Mouse (Mus musculus) forebrain, embryonic 13.5 days (tissue): ENCODE data around the gene 4930442H23Rik. TPM values are rescaled to one million over a fixed set of nuclear protein-coding genes. Genes with fewer than 3 reads are reported as not detected.
A peak's percentile ranks its signal among the peaks of the same experiment; 100 is the strongest.
"Not testable (repeated sequence)": the region's sequence is repeated elsewhere in the genome, so short reads cannot be mapped to it uniquely, and the experiment has no call there.

ENCODE experiments used
- ATAC-seq: fragments of 200-750 bp; cut with Nextera tagmentation; 2 replicates; pipeline ENCODE4 v1.8.0; 2017
- H3K27ac ChIP-seq: fragments of 300-500 bp; sonication (generic); 2 replicates; pipeline ENCODE4 v1.5.1; 2015; ENCODE audit warnings: inconsistent platforms, mild to moderate bottlenecking, moderate library complexity
- H3K27me3 ChIP-seq: fragments of 300-500 bp; sonication (generic); 2 replicates; pipeline ENCODE4 v1.6.1; 2015; ENCODE audit warnings: mild to moderate bottlenecking, inconsistent platforms
- H3K36me3 ChIP-seq: fragments of 300-500 bp; sonication (generic); 2 replicates; pipeline ENCODE4 v1.6.1; 2015; ENCODE audit warnings: mild to moderate bottlenecking, inconsistent platforms; ENCODE audit not compliant: poor library complexity, severe bottlenecking
- H3K4me1 ChIP-seq: fragments of 300-500 bp; sonication (generic); 2 replicates; pipeline ENCODE4 v1.6.1; 2015; ENCODE audit warnings: inconsistent platforms
- H3K4me2 ChIP-seq: fragments of 300-500 bp; sonication (generic); 2 replicates; pipeline ENCODE4 v1.6.1; 2015; ENCODE audit warnings: inconsistent platforms, mild to moderate bottlenecking, moderate library complexity
- H3K4me3 ChIP-seq: fragments of 300-500 bp; sonication (generic); 2 replicates; pipeline ENCODE4 v1.5.1; 2015; ENCODE audit warnings: mild to moderate bottlenecking, inconsistent platforms
- H3K9ac ChIP-seq: fragments of 300-500 bp; sonication (generic); 2 replicates; pipeline ENCODE4 v1.6.1; 2015; ENCODE audit warnings: mild to moderate bottlenecking, inconsistent platforms
- H3K9me3 ChIP-seq: fragments of 300-500 bp; sonication (generic); replicated peaks from 2 replicates; pipeline ENCODE4 v1.6.1; 2016; ENCODE audit warnings: inconsistent platforms
- WGBS: fragments of 180-500 bp; shearing (Covaris S2); methylation state at CpG from one replicate; pipeline ENCODE4 v1.1.7; 2015; 5-methylcytosine and 5-hydroxymethylcytosine counted together
- polyA plus RNA-seq: library from polyadenylated mRNA; unstranded; fragments of >200 nt; fragmentation: Nextera tagmentation; extraction: Ambion mirVana; gene quantifications from 2 replicates; pipeline ENCODE4 v1.2.1, GENCODE M21; 2015

4930442H23Rik gene
- polyA plus RNA-seq, 1 experiment from 2014 or later, result not detected

- peaks cover 80% of the 10 kb centered on the region for H3K36me3 ChIP-seq
- H3K4me3 ChIP-seq, result peak within 1 kb of the TSS; percentile 58
- peak within 1 kb of the TSS; percentile 68 for H3K4me2 ChIP-seq
- no peaks in the 10 kb centered on the region for H3K27me3 ChIP-seq
- peaks cover 50% of the 10 kb centered on the region for H3K4me1 ChIP-seq
- peak; percentile 93 for ATAC-seq
- WGBS, result 4% methylated on average over 52 of the region's 53 CpGs
- no peaks in the 10 kb centered on the region for H3K9me3 ChIP-seq
- H3K27ac ChIP-seq, result peak within 1 kb of the TSS; percentile 85
- H3K9ac ChIP-seq, result peak within 1 kb of the TSS; percentile 64
These were observed 1.0 kb downstream of the 4930442H23Rik start, which contains the start of gene Dapk3 for GRCm38 (mm10) chr10:81182336-81183333. TSS of gene Dapk3 (plus strand) at chr10:81183005.

DNA sequence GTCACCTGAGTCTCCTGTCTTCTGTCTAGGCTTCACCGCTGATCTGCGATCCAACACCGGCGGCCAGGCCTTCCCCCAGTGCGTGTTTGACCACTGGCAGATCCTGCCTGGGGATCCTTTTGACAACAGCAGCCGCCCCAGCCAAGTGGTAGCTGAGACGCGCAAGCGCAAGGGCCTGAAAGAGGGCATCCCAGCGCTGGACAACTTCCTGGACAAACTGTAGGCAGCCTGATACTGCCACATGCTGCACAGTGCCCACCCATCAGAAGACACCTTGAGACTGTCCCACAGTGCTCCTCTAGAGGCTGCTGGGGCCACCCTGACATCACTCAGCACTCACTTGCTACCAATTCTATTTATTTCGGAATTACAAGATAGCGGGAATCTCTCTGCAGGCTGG is 1.8 kb downstream of the 4930442H23Rik start:
- 80% methylated on average over 12 of the region's 12 CpGs for WGBS
- ATAC-seq, H3K4me3 ChIP-seq, H3K4me2 ChIP-seq, H3K9me3 ChIP-seq, H3K27me3 ChIP-seq, H3K9ac ChIP-seq: not testable (repeated sequence)
- peaks cover 76% of the 10 kb centered on the region for H3K36me3 ChIP-seq
- peak overlapping the region; percentile 48 for H3K27ac ChIP-seq
- H3K4me1 ChIP-seq, result peaks cover 55% of the 10 kb centered on the region

GRCm38 (mm10) chr10:81180946-81181345 is 2.7 kb downstream of the 4930442H23Rik start:
- H3K27me3 ChIP-seq, result no peaks in the 10 kb centered on the region
- no peak overlapping the region for H3K4me3 ChIP-seq
- 92% methylated on average over 13 of the region's 13 CpGs for WGBS
- ATAC-seq, result no peak
- H3K36me3 ChIP-seq, result peaks cover 70% of the 10 kb centered on the region
- peaks cover 56% of the 10 kb centered on the region for H3K4me1 ChIP-seq
- H3K27ac ChIP-seq, result no peak overlapping the region
- no peaks in the 10 kb centered on the region for H3K9me3 ChIP-seq
- H3K4me2 ChIP-seq, result no peak overlapping the region
- no peak overlapping the region for H3K9ac ChIP-seq

DNA sequence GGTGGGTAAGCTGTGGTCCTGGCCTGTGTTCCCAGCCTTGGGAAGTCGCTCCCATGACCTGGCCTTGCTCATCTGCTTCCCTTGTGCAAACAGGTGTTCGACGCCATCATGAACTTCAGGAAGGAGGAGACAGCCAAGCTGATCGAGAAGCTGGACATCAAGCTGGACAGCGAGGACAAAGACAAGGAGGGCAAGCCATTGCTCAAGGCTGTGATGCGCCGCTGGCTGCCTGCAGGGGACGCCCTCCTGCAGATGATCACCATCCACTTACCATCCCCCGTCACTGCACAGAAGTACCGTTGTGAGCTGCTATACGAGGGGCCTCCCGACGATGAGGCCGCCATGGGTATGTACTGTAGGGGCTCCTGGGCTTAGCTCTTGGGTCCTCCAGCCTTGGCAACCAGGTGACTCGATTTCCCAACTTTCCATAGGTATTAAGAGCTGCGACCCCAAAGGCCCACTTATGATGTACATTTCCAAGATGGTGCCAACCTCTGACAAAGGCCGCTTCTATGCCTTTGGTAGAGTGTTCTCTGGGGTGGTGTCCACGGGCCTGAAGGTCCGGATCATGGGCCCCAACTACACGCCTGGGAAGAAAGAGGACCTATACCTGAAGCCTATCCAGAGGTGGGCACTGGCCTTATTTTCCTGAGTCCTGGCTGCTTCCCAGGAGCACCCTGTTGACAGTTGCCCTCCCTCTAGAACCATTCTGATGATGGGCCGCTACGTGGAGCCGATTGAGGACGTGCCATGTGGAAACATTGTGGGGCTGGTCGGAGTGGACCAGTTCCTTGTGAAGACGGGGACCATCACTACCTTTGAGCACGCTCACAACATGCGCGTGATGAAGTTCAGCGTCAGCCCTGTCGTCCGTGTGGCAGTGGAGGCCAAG is 4.0 kb downstream of the 4930442H23Rik start:
- no peaks in the 10 kb centered on the region for H3K27me3 ChIP-seq
- no peak overlapping the region; the same call in 1 of the 2 replicates for H3K9ac ChIP-seq
- no peak overlapping the region for H3K4me3 ChIP-seq
- H3K36me3 ChIP-seq, result peaks cover 60% of the 10 kb centered on the region
- no peak overlapping the region for H3K27ac ChIP-seq
- no peaks in the 10 kb centered on the region for H3K9me3 ChIP-seq
- 90% methylated on average over 32 of the region's 32 CpGs for WGBS
- no peak overlapping the region for H3K4me2 ChIP-seq
- ATAC-seq, result no peak
- peaks cover 63% of the 10 kb centered on the region for H3K4me1 ChIP-seq

DNA sequence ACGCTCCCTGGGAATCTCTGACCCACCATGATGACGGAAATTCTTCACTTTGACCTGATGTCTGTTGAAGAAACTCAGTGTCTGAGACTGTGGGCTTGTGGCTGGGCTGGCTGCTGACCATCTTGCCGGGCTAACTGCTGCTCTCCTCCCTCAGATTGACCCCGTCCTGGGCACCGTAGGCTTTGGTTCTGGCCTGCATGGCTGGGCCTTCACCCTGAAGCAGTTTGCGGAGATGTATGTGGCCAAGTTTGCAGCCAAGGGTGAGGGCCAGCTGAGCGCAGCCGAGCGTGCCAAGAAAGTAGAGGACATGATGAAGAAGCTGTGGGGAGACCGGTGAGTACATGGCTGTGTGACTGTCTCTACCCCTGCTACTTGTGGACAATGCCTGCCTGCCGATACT is 4.7 kb downstream of the 4930442H23Rik start:
- H3K4me3 ChIP-seq, result no peak overlapping the region; the same call in 1 of the 2 replicates
- H3K9ac ChIP-seq, result peak overlapping the region; percentile 17; the same call in 1 of the 2 replicates
- H3K27ac ChIP-seq, result no peak overlapping the region
- peak overlapping the region; percentile 98; the same call in 1 of the 2 replicates for H3K4me2 ChIP-seq
- WGBS, result 93% methylated on average over 11 of the region's 11 CpGs
- no peaks in the 10 kb centered on the region for H3K9me3 ChIP-seq
- H3K4me1 ChIP-seq, result peaks cover 65% of the 10 kb centered on the region
- no peaks in the 10 kb centered on the region for H3K27me3 ChIP-seq
- peaks cover 53% of the 10 kb centered on the region for H3K36me3 ChIP-seq
- ATAC-seq, result no peak

DNA sequence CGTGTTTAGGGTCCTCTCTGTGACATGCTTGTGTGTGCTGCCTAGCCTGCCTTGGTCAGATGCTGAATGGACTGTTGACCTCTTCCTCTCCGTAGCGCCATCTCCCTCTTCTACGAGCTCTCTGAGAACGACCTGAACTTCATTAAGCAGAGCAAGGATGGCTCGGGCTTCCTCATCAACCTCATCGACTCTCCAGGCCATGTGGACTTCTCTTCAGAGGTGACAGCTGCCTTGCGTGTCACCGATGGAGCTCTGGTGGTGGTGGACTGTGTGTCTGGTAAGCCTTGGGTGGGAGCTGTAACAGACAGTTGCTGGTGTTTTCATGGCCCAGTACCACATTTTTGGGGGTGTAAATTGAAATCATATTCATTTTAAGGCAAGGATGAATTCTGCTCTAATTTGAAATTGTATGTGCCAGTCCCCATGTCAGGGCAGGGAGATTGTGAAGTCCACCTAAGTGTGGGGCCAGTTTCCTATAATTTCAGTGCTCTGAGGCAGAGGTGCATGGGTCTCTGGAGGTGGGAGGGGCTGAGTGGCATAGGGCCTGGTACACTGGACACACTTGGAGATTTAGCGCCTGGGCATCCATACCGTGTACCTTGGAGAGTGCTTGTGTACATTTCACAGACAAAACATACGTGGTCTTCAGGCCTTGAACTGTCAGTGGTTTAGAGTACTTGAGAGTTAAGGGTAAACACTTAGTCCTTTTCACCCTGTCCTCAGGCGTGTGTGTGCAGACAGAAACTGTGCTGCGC is 5.5 kb downstream of the 4930442H23Rik start:
- Histone ChIP-seq H3K36me3 (peaks cover 53% of the 10 kb centered on the region), H3K27me3 (no peaks in the 10 kb centered on the region), H3K4me2 (peak overlapping the region; percentile 98), H3K9me3 (no peaks in the 10 kb centered on the region), H3K27ac (0 out of 2 replicates have a peak overlapping the region, but pooled peaks have one; percentile 88), H3K4me1 (peaks cover 67% of the 10 kb centered on the region), H3K4me3 (peak overlapping the region; percentile 99), H3K9ac (peak overlapping the region; percentile 100)
- no peak for ATAC-seq
- WGBS, result 72% methylated on average over 14 of the region's 14 CpGs

DNA sequence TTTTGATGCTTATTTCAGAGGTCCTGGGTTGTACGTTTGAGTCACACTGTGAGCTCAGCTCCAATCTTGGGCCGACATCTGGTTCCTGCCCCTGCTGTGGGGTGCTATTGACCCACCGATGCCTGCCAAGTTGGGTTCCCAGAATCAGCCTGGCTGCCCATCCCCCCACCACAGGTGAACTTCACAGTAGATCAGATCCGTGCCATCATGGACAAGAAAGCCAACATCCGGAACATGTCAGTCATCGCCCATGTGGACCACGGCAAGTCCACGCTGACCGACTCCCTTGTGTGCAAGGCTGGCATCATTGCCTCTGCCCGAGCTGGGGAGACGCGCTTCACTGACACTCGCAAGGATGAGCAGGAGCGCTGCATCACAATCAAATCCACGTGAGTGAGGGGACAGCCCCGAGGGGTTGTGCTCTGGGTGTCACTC is 6.1 kb downstream of the 4930442H23Rik start:
- peaks cover 53% of the 10 kb centered on the region for H3K36me3 ChIP-seq
- H3K27ac ChIP-seq, result peak overlapping the region; percentile 88; the same call in 1 of the 2 replicates
- peak overlapping the region; percentile 98 for H3K4me2 ChIP-seq
- WGBS, result 15% methylated on average over 16 of the region's 16 CpGs
- H3K9me3 ChIP-seq, result no peaks in the 10 kb centered on the region
- no peak for ATAC-seq
- H3K27me3 ChIP-seq, result no peaks in the 10 kb centered on the region
- H3K4me1 ChIP-seq, result peaks cover 67% of the 10 kb centered on the region
- peak overlapping the region; percentile 100 for H3K9ac ChIP-seq
- peak overlapping the region; percentile 99 for H3K4me3 ChIP-seq

DNA sequence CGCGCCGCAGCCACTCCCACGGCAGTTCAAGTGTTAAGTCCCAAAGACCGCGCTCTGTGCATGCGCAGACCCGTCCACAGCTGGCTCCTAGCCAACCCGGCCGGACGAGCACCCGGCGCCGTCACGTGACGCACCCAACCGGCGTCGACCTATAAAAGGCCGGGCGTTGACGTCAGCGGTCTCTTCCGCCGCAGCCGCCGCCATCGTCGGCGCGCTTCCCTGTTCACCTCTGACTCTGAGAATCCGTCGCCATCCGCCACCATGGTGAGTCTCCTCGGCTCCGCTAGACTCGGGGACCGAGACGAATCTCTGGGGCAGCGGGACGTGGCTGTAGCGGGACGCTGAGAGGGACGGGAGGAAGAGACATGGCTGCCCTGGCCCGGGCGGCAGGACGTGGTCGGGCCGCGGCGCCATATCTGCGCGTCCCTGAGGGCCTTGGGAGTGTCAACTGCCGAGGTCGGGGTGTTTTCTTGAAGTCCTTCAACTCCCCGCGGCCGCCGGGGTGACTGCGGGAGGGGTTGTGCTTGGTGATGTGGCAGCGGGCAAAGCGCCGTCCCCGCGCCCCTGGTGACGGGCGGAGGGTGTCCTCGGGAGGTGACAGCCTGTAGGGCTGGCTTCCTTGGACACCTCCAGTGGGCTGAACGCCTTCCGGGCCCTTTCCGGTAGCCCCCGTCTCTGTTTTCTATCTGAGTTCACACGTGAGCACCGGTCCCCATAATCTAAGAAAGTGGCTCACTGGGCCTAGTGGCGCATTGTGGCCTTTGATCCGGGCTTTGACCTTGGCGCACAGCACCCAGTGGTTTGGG is 7.0 kb downstream of the 4930442H23Rik start, which contains the start of gene Eef2:
Gene Eef2 (plus strand): TSS at position 166 of the 806 bp plus-strand sequence.
- Histone ChIP-seq H3K4me2 (peak within 1 kb of the TSS; percentile 98), H3K9ac (peak within 1 kb of the TSS; percentile 100), H3K9me3 (no peaks in the 10 kb centered on the region), H3K27me3 (no peaks in the 10 kb centered on the region), H3K36me3 (peaks cover 44% of the 10 kb centered on the region), H3K4me1 (peaks cover 59% of the 10 kb centered on the region), H3K4me3 (peak within 1 kb of the TSS; percentile 99), H3K27ac (peak within 1 kb of the TSS; percentile 93)
- ATAC-seq, result peak; percentile 74
- whole genome bisulfite sequencing, result 0% methylated on average over 76 of the region's 77 CpGs

DNA sequence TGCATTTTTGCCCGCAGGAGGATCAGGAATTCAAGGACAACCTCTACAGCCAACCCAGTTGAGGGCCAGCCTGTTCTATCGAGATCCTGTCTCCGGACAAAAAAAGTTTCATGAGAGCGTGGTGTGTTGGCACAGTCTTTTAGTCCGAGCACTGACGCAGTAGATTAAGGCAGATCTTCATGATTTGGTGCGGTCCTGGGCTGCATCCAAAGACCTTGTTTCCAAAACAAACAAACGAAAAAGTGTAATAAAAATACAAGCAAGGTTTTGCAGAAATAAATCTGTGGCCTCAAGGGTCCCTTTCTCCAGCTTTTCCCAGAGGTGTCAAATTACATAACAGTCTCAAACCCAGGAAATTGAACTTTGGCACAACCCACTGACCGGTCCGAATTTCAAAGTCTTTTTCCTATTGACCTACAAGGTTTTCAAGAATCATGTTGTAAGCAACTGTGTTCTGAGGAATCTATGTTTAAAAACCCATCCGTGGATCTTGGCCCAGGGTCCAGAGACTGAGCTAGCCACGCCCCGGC is 7.6 kb downstream of the 4930442H23Rik start:
- peaks cover 37% of the 10 kb centered on the region for H3K36me3 ChIP-seq
- no peak overlapping the region for H3K9ac ChIP-seq
- peak overlapping the region; percentile 99 for H3K4me3 ChIP-seq
- no peaks in the 10 kb centered on the region for H3K9me3 ChIP-seq
- H3K27me3 ChIP-seq, result no peaks in the 10 kb centered on the region
- ATAC-seq, result peak; percentile 6; the same call in 1 of the 2 replicates
- peak overlapping the region; percentile 98 for H3K4me2 ChIP-seq
- H3K27ac ChIP-seq, result peak overlapping the region; percentile 93
- H3K4me1 ChIP-seq, result peaks cover 52% of the 10 kb centered on the region
- 7% methylated on average over 13 of the region's 13 CpGs for WGBS

GRCm38 (mm10) chr10:81175345-81175701 is 8.3 kb downstream of the 4930442H23Rik start:
- Histone ChIP-seq H3K4me3 (peak overlapping the region; percentile 37), H3K4me2 (peak overlapping the region; percentile 98), H3K36me3 (peaks cover 31% of the 10 kb centered on the region), H3K27ac (peak overlapping the region; percentile 93), H3K9ac (peak overlapping the region; percentile 59), H3K4me1 (peaks cover 52% of the 10 kb centered on the region)
- 14% methylated on average over 4 of the region's 4 CpGs for WGBS
- not testable (repeated sequence) for H3K27me3 ChIP-seq, H3K9me3 ChIP-seq, ATAC-seq
